Mouse (Mus musculus) forebrain, postnatal 0 days (tissue): ENCODE measurements around the gene Krtcap2. TPM values are rescaled to one million over a fixed set of nuclear protein-coding genes. Genes with fewer than 3 reads are reported as not detected.

Source experiments
- ATAC-seq: fragments of 200-750 bp; cut with Nextera tagmentation; 2 replicates; pipeline ENCODE4 v1.8.0; 2017; ENCODE audit warnings: mild to moderate bottlenecking, moderate library complexity
- DNase-seq: peaks from one replicate; pipeline ENCODE4 v3.0.0-alpha.2; 2015
- H3K27ac ChIP-seq: fragments of 300-500 bp; sonication (generic); 2 replicates; pipeline ENCODE4 v1.5.1; 2014; ENCODE audit warnings: low read depth, mild to moderate bottlenecking, antibody characterized with exemption, low read length, moderate library complexity, mixed read lengths
- H3K27me3 ChIP-seq: fragments of 300-500 bp; sonication (generic); 2 replicates; pipeline ENCODE4 v1.6.1; 2014; ENCODE audit warnings: mild to moderate bottlenecking, low read length, mixed read lengths; ENCODE audit not compliant: insufficient read depth
- H3K36me3 ChIP-seq: fragments of 300-500 bp; sonication (generic); 2 replicates; pipeline ENCODE4 v1.6.1; 2014; ENCODE audit warnings: mild to moderate bottlenecking, moderate library complexity; ENCODE audit not compliant: insufficient read depth
- H3K4me1 ChIP-seq: fragments of 300-500 bp; sonication (generic); 2 replicates; pipeline ENCODE4 v1.6.1; 2014; ENCODE audit warnings: antibody characterized with exemption; ENCODE audit not compliant: insufficient read depth
- H3K4me2 ChIP-seq: fragments of 300-500 bp; sonication (generic); 2 replicates; pipeline ENCODE4 v1.6.1; 2014; ENCODE audit warnings: low read depth, mild to moderate bottlenecking, moderate library complexity
- H3K4me3 ChIP-seq: fragments of 300-500 bp; sonication (generic); 2 replicates; pipeline ENCODE4 v1.5.1; 2014; ENCODE audit warnings: low read depth, low read length, mixed read lengths
- H3K9ac ChIP-seq: fragments of 300-500 bp; sonication (generic); 2 replicates; pipeline ENCODE4 v1.6.1; 2014; ENCODE audit warnings: mild to moderate bottlenecking
- H3K9me3 ChIP-seq: fragments of 300-500 bp; sonication (generic); 2 replicates; pipeline ENCODE4 v1.6.1; 2016; ENCODE audit warnings: low read length
- CTCF ChIP-seq: sonication (generic); IDR thresholded peaks from 2 replicates; pipeline ENCODE4 v1.5.1; 2016; ENCODE audit warnings: antibody characterized with exemption, control low read depth, low read depth
- WGBS: fragments of 180-500 bp; shearing (Covaris S2); extraction: QIAGEN DNeasy Blood & Tissue Kit; methylation state at CpG from one replicate; pipeline ENCODE4 v1.1.7; 2014; 5-methylcytosine and 5-hydroxymethylcytosine counted together
- polyA plus RNA-seq: library from polyadenylated mRNA; unstranded; fragments of >200 nt; fragmentation: Nextera tagmentation; extraction: Ambion mirVana; gene quantifications from 2 replicates; pipeline ENCODE4 v1.2.1, GENCODE M21; 2015
- total RNA-seq: library from RNA; depleted of rRNA; stranded (reverse); fragments of >200 nt; gene quantifications from 2 replicates; pipeline ENCODE4 v1.2.3, GENCODE M21; 2014

Krtcap2 gene
- total and polyA plus RNA-seq, 2 experiments from 2014 or later = 67.0 to 221 TPM

- no peaks in the 10 kb centered on the region for H3K4me1 ChIP-seq
- H3K4me3 ChIP-seq = no peak overlapping the region
- H3K9ac ChIP-seq = no peak overlapping the region
- H3K27ac ChIP-seq = no peak overlapping the region
- H3K27me3 ChIP-seq = no peaks in the 10 kb centered on the region
- H3K36me3 ChIP-seq = no peaks in the 10 kb centered on the region
- DNase-seq (no peak), ATAC-seq (no peak)
- no peak for TF ChIP-seq CTCF
- 86% methylated on average over 5 of the region's 5 CpGs for WGBS
- H3K4me2 ChIP-seq = no peak overlapping the region
- no peaks in the 10 kb centered on the region for H3K9me3 ChIP-seq
Observed at GRCm38 (mm10) chr3:89256177-89256576, 10.4 kb downstream of the Krtcap2 start.

- 62% methylated on average over 7 of the region's 7 CpGs for WGBS
- Histone ChIP-seq H3K27me3 (no peaks in the 10 kb centered on the region), H3K4me1 (no peaks in the 10 kb centered on the region), H3K9ac (no peak within 1 kb of the TSS), H3K27ac (no peak within 1 kb of the TSS), H3K9me3 (no peaks in the 10 kb centered on the region), H3K4me2 (no peak within 1 kb of the TSS), H3K36me3 (no peaks in the 10 kb centered on the region), H3K4me3 (no peak within 1 kb of the TSS)
- TF ChIP-seq CTCF = no peak
- no peak for DNase-seq
- no peak for ATAC-seq
Observed at GRCm38 (mm10) chr3:89259076-89259475, 13.3 kb downstream of the Krtcap2 start, which contains the start of gene Dpm3. TSS of gene Dpm3 (plus strand) at chr3:89259358.

GRCm38 (mm10) chr3:89260211-89260610 is 14.4 kb downstream of the Krtcap2 start:
- no peaks in the 10 kb centered on the region for H3K27me3 ChIP-seq
- no peak for DNase-seq
- H3K9ac ChIP-seq = no peak overlapping the region
- no peak overlapping the region for H3K4me2 ChIP-seq
- no peak overlapping the region for H3K4me3 ChIP-seq
- ATAC-seq = no peak
- WGBS = 60% methylated on average over 3 of the region's 3 CpGs
- H3K4me1 ChIP-seq = no peaks in the 10 kb centered on the region
- H3K9me3 ChIP-seq = no peaks in the 10 kb centered on the region
- no peak overlapping the region for H3K27ac ChIP-seq
- no peak for TF ChIP-seq CTCF
- H3K36me3 ChIP-seq = no peaks in the 10 kb centered on the region

- Histone ChIP-seq H3K9me3 (no peaks in the 10 kb centered on the region), H3K27me3 (no peaks in the 10 kb centered on the region), H3K27ac (no peak overlapping the region), H3K4me2 (no peak overlapping the region), H3K4me1 (peaks cover 13% of the 10 kb centered on the region), H3K36me3 (no peaks in the 10 kb centered on the region), H3K4me3 (no peak overlapping the region), H3K9ac (no peak overlapping the region)
- TF ChIP-seq CTCF = no peak
- DNase-seq (no peak), ATAC-seq (no peak)
- 78% methylated on average over 10 of the region's 10 CpGs for WGBS
Observed at GRCm38 (mm10) chr3:89262417-89262816, 16.7 kb downstream of the Krtcap2 start.

GRCm38 (mm10) chr3:89266439-89266893 is 20.7 kb downstream of the Krtcap2 start:
- Histone ChIP-seq H3K4me1 (peaks cover 25% of the 10 kb centered on the region), H3K4me3 (peak overlapping the region; percentile 62), H3K27me3 (no peaks in the 10 kb centered on the region), H3K4me2 (peak overlapping the region; percentile 92), H3K27ac (peak overlapping the region; percentile 78), H3K36me3 (no peaks in the 10 kb centered on the region), H3K9me3 (no peaks in the 10 kb centered on the region), H3K9ac (peak overlapping the region; percentile 77)
- ATAC-seq (peak; percentile 93), DNase-seq (peak; percentile 89)
- TF ChIP-seq CTCF = no peak
- WGBS = under 1% methylated on average over 20 of the region's 20 CpGs

- no peak overlapping the region for H3K9ac ChIP-seq
- 54% methylated on average over 8 of the region's 8 CpGs for WGBS
- DNase-seq (no peak), ATAC-seq (no peak)
- peaks cover 25% of the 10 kb centered on the region for H3K4me1 ChIP-seq
- H3K36me3 ChIP-seq = no peaks in the 10 kb centered on the region
- H3K4me2 ChIP-seq = peak overlapping the region; percentile 86; the same call in 1 of the 2 replicates
- no peaks in the 10 kb centered on the region for H3K9me3 ChIP-seq
- no peak overlapping the region for H3K4me3 ChIP-seq
- no peaks in the 10 kb centered on the region for H3K27me3 ChIP-seq
- no peak overlapping the region for H3K27ac ChIP-seq
- TF ChIP-seq CTCF = no peak
Observed at GRCm38 (mm10) chr3:89268916-89269315, 23.1 kb downstream of the Krtcap2 start.

GRCm38 (mm10) chr3:89270051-89270755 is 24.4 kb downstream of the Krtcap2 start, which contains the start of gene Slc50a1:
TSS of gene Slc50a1 (minus strand) at chr3:89270570.
- TF ChIP-seq CTCF = peak; percentile 71

More at GRCm38 (mm10) chr3:89270051-89270755, 24.4 kb downstream of the Krtcap2 start, which contains the start of gene Slc50a1:
- Histone ChIP-seq H3K4me1 (peaks cover 25% of the 10 kb centered on the region), H3K9me3 (no peaks in the 10 kb centered on the region), H3K4me2 (peak within 1 kb of the TSS; percentile 86), H3K36me3 (no peaks in the 10 kb centered on the region), H3K4me3 (peak within 1 kb of the TSS; percentile 56), H3K9ac (peak within 1 kb of the TSS; percentile 70), H3K27me3 (no peaks in the 10 kb centered on the region), H3K27ac (peak within 1 kb of the TSS; percentile 74)
- ATAC-seq (peak; percentile 80), DNase-seq (peak; percentile 87)
- WGBS = 3% methylated on average over 39 of the region's 39 CpGs
